Mouse (Mus musculus): ENCODE data around the gene Card9. TPM values are rescaled to one million over a fixed set of nuclear protein-coding genes. Genes with fewer than 3 reads are reported as not detected.

The Card9 gene
- total RNA-seq, 2 experiments from 2014 or later: 42.3 to 121 TPM

DNA sequence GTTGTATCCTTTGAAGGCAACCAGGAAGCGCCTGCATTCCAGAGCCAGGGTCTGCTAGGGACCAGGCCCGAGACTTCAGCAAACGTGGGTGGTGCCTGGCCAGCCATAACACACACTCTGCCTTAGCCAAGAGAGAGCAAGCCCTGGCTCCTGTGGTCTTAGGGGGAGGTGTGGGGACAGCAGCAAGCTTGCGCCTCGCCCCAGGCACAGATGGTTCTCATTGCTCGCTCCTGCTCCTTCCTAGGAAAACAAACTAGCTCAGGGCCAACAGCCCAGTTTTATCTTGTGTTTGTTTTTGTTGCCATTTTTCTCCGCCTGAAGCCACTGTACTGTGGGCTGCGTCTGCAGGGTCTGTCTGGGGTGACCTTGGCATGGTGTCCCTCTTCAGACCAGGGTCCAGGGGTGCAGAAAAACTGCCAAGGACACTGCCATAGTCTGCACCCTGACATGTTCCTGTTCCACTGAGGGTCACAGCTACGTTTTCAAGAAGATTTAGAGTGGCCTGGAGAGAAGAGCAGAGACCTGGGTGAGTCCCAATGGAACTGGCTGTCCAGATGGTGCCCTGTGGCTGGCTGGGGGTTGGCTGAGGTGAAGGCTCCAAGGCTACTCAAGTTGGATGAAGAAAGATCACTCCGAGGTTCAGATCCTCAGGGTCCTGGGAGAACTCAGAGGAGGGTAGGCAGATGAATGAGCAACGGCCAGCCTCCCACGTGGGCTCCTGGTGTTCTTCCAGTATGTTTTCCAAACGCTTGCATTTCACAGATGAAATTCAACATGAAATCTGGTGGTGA is 46.2 kb downstream of the Card9 start:
- ATAC-seq (replicated peaks; ENCODE audit: poor library complexity, severe bottlenecking): no peak

DNA sequence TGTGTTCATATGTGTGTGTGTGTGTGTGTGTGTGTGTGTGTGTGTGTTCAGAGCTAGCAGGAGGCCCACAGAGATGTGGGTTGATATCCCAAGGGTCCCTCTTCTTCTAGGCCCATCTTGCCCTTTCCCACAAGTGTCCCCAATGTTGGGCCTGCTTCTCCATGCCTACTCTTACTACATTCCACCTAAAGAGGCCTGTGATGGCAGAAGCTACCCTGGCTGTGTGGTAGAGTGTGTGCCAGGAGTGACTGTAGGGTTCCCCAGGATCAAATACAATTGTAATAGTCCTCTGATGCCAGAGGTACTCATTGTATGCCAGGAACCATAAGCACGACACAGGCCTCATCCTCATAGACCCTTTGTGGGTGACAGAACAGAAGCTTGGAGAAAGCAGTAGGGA is 47.3 kb downstream of the Card9 start:
- ATAC-seq (replicated peaks; ENCODE audit: poor library complexity, severe bottlenecking): no peak

DNA sequence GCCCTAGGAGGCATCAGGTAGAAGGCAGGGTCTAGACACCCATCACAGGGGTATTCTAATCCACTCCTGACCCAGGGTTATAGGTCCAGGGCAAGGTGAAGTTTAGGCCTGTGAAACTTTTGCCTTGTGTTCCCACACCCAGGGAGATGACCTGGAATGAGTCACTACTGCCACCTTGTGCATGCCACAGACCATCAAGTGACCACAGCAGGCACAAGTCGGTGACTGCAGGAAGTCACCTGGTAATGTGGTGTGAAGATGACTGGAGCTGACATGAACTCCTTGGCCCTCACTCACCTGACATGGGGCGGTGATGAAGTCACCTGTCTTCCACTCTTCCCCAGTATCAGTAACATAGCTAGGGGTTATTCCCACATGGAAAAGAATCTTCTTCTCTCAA is 47.9 kb downstream of the Card9 start:
- no peak for ATAC-seq (replicated peaks; ENCODE audit: poor library complexity, severe bottlenecking)

DNA sequence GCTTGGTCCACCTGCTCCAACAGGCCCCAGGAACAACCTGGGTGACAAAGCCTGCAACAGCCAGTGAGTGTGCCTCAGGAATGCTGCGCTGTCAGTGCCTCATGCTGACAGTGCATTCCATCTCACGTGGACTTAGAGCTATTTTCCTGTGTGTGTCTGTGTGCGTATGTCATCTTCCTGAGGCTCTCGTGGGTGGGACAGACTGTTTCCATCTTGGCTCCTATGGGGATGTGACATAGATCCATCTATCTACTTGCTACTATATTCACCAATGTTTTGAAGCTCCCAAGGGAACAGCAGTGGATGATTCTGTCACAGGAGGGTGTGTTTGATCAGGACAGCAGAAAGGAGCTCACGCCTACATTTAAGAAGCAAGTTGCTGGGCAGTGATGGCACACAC is 48.8 kb downstream of the Card9 start:
- no peak; the same call in 1 of the 2 replicates for ATAC-seq (replicated peaks; ENCODE audit: poor library complexity, severe bottlenecking)

DNA sequence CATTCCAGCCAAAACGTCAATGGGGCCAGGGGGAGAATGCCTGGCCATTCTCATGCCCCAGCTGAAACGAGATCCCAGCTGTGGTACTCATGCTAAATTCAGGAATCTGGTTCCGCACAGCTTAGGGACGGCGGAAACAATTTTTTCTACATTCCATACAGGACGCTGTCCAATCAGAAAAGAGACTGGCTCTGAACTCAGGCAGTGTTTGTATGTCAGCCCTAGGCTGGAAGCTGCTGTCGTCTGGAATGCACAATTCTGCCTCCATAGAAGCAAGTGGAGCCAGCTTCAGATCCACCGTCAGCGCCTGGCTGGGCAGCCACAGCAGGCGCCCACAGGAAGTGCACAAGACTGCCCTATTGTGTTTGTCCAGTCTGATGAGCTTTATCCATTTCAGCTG is 51.0 kb downstream of the Card9 start:
- ATAC-seq (replicated peaks; ENCODE audit: poor library complexity, severe bottlenecking): no peak

DNA sequence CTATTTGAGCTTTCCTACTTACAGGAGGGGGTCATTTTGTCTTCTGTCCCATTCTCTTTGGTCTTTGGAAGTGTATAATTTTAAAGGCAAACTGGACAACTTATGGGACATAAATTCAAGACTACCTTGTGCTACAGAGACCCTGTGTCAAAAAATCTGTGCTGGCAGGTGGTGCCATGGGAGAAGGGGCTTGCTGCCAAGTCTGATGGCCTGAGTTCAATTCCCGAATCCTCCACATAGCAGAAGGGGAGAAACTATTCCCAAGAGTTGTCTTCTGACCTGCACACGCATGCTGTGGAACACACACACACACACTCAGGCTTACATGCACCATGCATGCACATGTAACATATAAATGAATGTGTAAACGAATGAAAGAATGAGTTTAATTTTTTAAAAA is 54.0 kb downstream of the Card9 start:
- ATAC-seq (replicated peaks; ENCODE audit: poor library complexity, severe bottlenecking): no peak

DNA sequence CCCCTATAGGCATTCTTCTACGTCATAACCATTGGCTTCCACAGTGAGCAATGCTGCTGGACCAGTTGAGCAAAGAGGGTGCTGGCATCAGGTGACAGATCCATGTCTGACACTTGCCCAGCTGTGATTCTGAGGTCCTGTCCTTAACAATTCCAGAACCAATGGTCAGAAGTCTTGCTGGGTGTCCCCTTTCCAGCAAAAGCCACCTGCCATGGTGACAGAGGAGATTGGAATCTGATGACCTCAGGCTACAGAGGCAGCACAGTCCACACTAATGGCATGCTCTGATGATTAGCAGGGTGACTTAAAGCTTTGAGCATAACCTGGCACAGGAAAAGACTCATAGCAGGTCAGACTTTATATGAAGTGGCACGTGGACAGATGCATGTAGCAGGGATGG is 55.2 kb downstream of the Card9 start:
- ATAC-seq (replicated peaks; ENCODE audit: poor library complexity, severe bottlenecking): no peak

DNA sequence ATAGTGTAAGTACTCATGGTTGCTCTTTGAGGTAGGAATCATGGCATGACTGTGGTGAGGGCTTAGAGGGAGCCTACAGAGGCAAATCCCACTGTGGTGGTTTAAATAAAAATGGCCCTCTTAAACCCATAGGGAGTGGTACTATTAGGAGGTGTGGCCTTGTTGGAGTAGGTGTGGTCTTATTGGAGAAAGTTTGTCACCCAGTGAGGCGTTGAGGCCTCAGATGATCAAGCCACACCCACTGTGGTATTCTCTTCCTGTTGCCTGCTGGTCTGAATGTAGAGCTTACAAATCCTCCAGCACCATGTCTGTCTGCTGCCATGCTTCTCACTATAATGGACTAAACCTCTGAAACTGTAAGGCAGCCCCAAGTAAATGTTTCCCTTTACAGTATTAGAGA is 56.0 kb downstream of the Card9 start:
- ATAC-seq (replicated peaks; ENCODE audit: poor library complexity, severe bottlenecking): no peak

Other genes starting within 250 kb of the Card9 start
- 0.30 and 0.62 TPM in 2 replicates for gene Nacc2, start 237.7 kb downstream of the Card9 start, total RNA-seq (2014; fragmentation: Nextera tagmentation)
- 0.57 and 0.65 TPM in 2 replicates for gene Nacc2, start 237.7 kb downstream of the Card9 start, total RNA-seq (2017)
- not detected in 2 replicates for gene Lhx3, start 152.6 kb downstream of the Card9 start, total RNA-seq (2014; fragmentation: Nextera tagmentation)
- gene Lhx3, start 152.6 kb downstream of the Card9 start, total RNA-seq (2017): not detected in 2 replicates
- 10.9 and 11.5 TPM in 2 replicates for gene Qsox2, start 123.4 kb downstream of the Card9 start, total RNA-seq (2014; fragmentation: Nextera tagmentation)
- 4.8 and 7.1 TPM in 2 replicates for gene Qsox2, start 123.4 kb downstream of the Card9 start, total RNA-seq (2017)
- not detected in 2 replicates for gene Ccdc187, start 66.4 kb downstream of the Card9 start, total RNA-seq (2014; fragmentation: Nextera tagmentation)
- not detected in 2 replicates for gene Ccdc187, start 66.4 kb downstream of the Card9 start, total RNA-seq (2017)
- 7.0 and 16.3 TPM in 2 replicates for gene Gpsm1, start 45.4 kb downstream of the Card9 start, total RNA-seq (2014; fragmentation: Nextera tagmentation)
- gene Gpsm1, start 45.4 kb downstream of the Card9 start, total RNA-seq (2017): 10.6 and 13.8 TPM in 2 replicates
- gene Dnlz, start 8.8 kb downstream of the Card9 start, total RNA-seq (2014; fragmentation: Nextera tagmentation): 9.5 and 10.4 TPM in 2 replicates
- gene Dnlz, start 8.8 kb downstream of the Card9 start, total RNA-seq (2017): 5.9 and 7.6 TPM in 2 replicates
- gene Snapc4, start 19.7 kb upstream of the Card9 start, total RNA-seq (2014; fragmentation: Nextera tagmentation): 23.4 and 56.4 TPM in 2 replicates
- 25.9 and 46.0 TPM in 2 replicates for gene Snapc4, start 19.7 kb upstream of the Card9 start, total RNA-seq (2017)
- 48.3 and 61.2 TPM in 2 replicates for gene Entr1, start 28.4 kb upstream of the Card9 start, total RNA-seq (2014; fragmentation: Nextera tagmentation)
- gene Entr1, start 28.4 kb upstream of the Card9 start, total RNA-seq (2017): 42.2 and 42.5 TPM in 2 replicates
- gene Pmpca, start 28.4 kb upstream of the Card9 start, total RNA-seq (2014; fragmentation: Nextera tagmentation): 43.7 and 49.2 TPM in 2 replicates
- 60.0 and 79.2 TPM in 2 replicates for gene Pmpca, start 28.4 kb upstream of the Card9 start, total RNA-seq (2017)
- 11.2 and 11.6 TPM in 2 replicates for gene Inpp5e, start 48.3 kb upstream of the Card9 start, total RNA-seq (2014; fragmentation: Nextera tagmentation)
- 4.7 and 6.2 TPM in 2 replicates for gene Inpp5e, start 48.3 kb upstream of the Card9 start, total RNA-seq (2017)
- 42.3 and 47.0 TPM in 2 replicates for gene Sec16a, start 84.3 kb upstream of the Card9 start, total RNA-seq (2014; fragmentation: Nextera tagmentation)
- 29.8 and 32.5 TPM in 2 replicates for gene Sec16a, start 84.3 kb upstream of the Card9 start, total RNA-seq (2017)
- gene Notch1, start 155.7 kb upstream of the Card9 start, total RNA-seq (2014; fragmentation: Nextera tagmentation): 19.2 and 22.6 TPM in 2 replicates
- 8.1 and 8.5 TPM in 2 replicates for gene Notch1, start 155.7 kb upstream of the Card9 start, total RNA-seq (2017)
- 22.7 and 32.6 TPM in 2 replicates for gene Egfl7, start 219.1 kb upstream of the Card9 start, total RNA-seq (2014; fragmentation: Nextera tagmentation)
- 9.6 and 20.4 TPM in 2 replicates for gene Egfl7, start 219.1 kb upstream of the Card9 start, total RNA-seq (2017)
- not detected in 2 replicates for gene Gm20532, start 225.7 kb upstream of the Card9 start, total RNA-seq (2014; fragmentation: Nextera tagmentation)
- gene Gm20532, start 225.7 kb upstream of the Card9 start, total RNA-seq (2017): not detected in 2 replicates
- gene Agpat2, start 243.5 kb upstream of the Card9 start, total RNA-seq (2014; fragmentation: Nextera tagmentation): 42.4 and 46.7 TPM in 2 replicates
- gene Agpat2, start 243.5 kb upstream of the Card9 start, total RNA-seq (2017): 50.2 and 55.2 TPM in 2 replicates